Mouse (Mus musculus): ENCODE results near the gene Olfr1051. TPM values are rescaled to one million over a fixed set of nuclear protein-coding genes. Genes with fewer than 3 reads are reported as not detected.

Gene Olfr1051
- not detected in 2 replicates for polyA plus RNA-seq (2012; ENCODE audit: low replicate concordance)

GRCm38 (mm10) chr2:86278988-86279387, at the start of gene Olfr1051:
TSS of gene Olfr1051 (minus strand) at chr2:86279088.

DNA sequence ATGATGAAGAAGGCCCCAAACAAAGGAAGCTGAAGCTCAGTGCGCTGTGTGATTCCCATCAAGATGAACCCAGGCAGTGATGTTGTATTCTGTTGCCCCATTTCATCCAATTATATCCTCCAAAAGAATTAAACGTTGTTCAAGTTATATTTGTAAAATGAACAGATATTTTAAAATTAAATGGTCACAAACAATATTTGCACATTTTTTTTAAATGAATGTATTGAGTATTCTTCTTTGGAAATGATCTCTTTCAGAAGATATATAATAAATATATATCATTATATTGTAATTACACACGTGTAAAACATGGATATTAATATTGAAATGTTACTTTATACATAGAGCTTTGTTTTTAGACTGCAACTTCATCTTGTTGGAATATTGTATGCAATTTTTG, 36.3 kb upstream of the Olfr1051 start, which contains the start of gene Olfr1053:
Gene Olfr1053, minus strand, starts transcription at position 101 of the 400 bp plus-strand sequence.

DNA sequence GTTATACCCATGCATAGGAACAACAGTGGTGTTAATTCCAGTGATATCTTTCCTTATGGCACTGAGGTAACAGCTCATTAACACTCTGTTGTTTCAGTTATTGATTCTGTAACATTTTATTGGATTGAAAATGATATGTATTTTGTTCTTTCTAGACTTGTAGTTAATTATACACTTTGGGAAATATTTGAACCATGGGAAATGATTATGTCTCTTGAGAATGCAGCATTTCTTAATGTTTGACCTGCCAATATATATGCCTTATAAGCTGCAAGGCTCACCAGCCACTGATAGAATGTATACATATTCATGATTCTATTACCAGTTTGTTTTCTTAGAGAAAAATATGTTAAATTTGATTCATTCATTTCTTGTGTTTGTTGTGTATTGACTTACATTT, 13.3 kb upstream of the Olfr1051 start, which contains the start of gene Olfr1052:
Gene Olfr1052, plus strand, starts transcription at position 301 of the 400 bp plus-strand sequence.

DNA sequence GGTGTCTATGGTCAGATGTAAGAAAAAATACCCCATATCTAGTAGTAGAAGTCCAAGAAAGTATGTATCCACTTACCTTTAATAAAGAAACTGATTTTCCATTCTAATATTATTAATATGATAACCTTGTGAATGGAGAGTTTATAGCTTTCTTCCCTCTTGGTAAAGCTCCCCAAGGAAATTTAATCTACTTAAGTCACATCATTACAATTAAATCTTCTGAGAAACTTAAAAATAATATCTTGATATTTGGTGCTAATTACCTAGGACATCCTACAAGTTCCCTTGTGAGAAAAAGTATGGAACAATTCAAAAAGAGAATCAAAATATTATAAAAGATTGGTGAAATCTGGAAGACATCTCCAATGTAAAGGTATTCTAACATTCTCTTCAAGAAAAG, 20.7 kb downstream of the Olfr1051 start, which contains the start of gene Olfr1049:
Gene Olfr1049, minus strand, starts transcription at position 101 of the 400 bp plus-strand sequence.

DNA sequence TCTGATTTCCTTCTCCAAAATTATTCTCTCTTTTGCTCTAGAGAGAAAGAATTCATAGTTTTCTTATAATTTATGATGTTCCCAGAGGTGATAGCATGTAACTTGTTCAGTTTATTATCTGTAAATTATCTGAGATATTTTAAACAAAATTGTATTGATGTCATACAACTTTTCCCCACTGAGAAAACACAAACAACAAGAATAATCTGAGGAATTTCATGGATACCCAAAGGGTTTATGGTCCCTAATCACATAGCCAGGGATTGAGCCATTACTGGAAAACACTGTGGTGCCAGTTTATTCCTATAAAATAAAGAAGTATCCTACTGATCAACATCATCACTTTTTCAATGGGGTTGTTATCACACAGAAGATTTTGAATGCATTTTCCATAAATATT, 38.7 kb downstream of the Olfr1051 start, which contains the start of gene Olfr1048:
Gene Olfr1048, minus strand, starts transcription at position 101 of the 400 bp plus-strand sequence.

GRCm38 (mm10) chr2:86231301-86231700, 47.6 kb downstream of the Olfr1051 start, which contains the start of gene Olfr1047:
TSS of gene Olfr1047 (minus strand) at chr2:86231401.

Other genes starting within 250 kb of the Olfr1051 start
- not detected in 2 replicates for gene Olfr1034, start 233.2 kb downstream of the Olfr1051 start, polyA plus RNA-seq (2012; ENCODE audit: low replicate concordance)
- not detected in 2 replicates for gene Olfr1036, start 205.1 kb downstream of the Olfr1051 start, polyA plus RNA-seq (2012; ENCODE audit: low replicate concordance)
- gene Olfr1037, start 191.7 kb downstream of the Olfr1051 start, polyA plus RNA-seq (2012; ENCODE audit: low replicate concordance), result not detected in 2 replicates
- not detected in 2 replicates for gene Olfr1039, start 143.2 kb downstream of the Olfr1051 start, polyA plus RNA-seq (2012; ENCODE audit: low replicate concordance)
- gene Olfr1040, start 132.4 kb downstream of the Olfr1051 start, polyA plus RNA-seq (2012; ENCODE audit: low replicate concordance), result not detected in 2 replicates
- gene Olfr1042, start 117.2 kb downstream of the Olfr1051 start, polyA plus RNA-seq (2012; ENCODE audit: low replicate concordance), result not detected in 2 replicates
- gene Olfr1043, start 111.6 kb downstream of the Olfr1051 start, polyA plus RNA-seq (2012; ENCODE audit: low replicate concordance), result 0.19 TPM in 1 of 2 replicates, not detected in the other
- not detected in 2 replicates for gene Olfr1044, start 101.3 kb downstream of the Olfr1051 start, polyA plus RNA-seq (2012; ENCODE audit: low replicate concordance)
- gene Olfr52, start 93.4 kb downstream of the Olfr1051 start, polyA plus RNA-seq (2012; ENCODE audit: low replicate concordance), result not detected in 2 replicates
- gene Olfr1045, start 76.1 kb downstream of the Olfr1051 start, polyA plus RNA-seq (2012; ENCODE audit: low replicate concordance), result not detected in 2 replicates
- gene Olfr1046, start 59.8 kb downstream of the Olfr1051 start, polyA plus RNA-seq (2012; ENCODE audit: low replicate concordance), result not detected in 2 replicates
- not detected in 2 replicates for gene Olfr1047, start 47.7 kb downstream of the Olfr1051 start, polyA plus RNA-seq (2012; ENCODE audit: low replicate concordance)
- gene Olfr1048, start 38.8 kb downstream of the Olfr1051 start, polyA plus RNA-seq (2012; ENCODE audit: low replicate concordance), result not detected in 2 replicates
- not detected in 2 replicates for gene Olfr1049, start 20.8 kb downstream of the Olfr1051 start, polyA plus RNA-seq (2012; ENCODE audit: low replicate concordance)
- not detected in 2 replicates for gene Olfr1052, start 13.4 kb upstream of the Olfr1051 start, polyA plus RNA-seq (2012; ENCODE audit: low replicate concordance)
- gene Olfr1053, start 36.2 kb upstream of the Olfr1051 start, polyA plus RNA-seq (2012; ENCODE audit: low replicate concordance), result not detected in 2 replicates
- gene Olfr1054, start 56.3 kb upstream of the Olfr1051 start, polyA plus RNA-seq (2012; ENCODE audit: low replicate concordance), result not detected in 2 replicates
- not detected in 2 replicates for gene Olfr1055, start 71.2 kb upstream of the Olfr1051 start, polyA plus RNA-seq (2012; ENCODE audit: low replicate concordance)
- gene Olfr1056, start 83.4 kb upstream of the Olfr1051 start, polyA plus RNA-seq (2012; ENCODE audit: low replicate concordance), result not detected in 2 replicates
- not detected in 2 replicates for gene Olfr1057, start 99.3 kb upstream of the Olfr1051 start, polyA plus RNA-seq (2012; ENCODE audit: low replicate concordance)
- gene Olfr1058, start 109.5 kb upstream of the Olfr1051 start, polyA plus RNA-seq (2012; ENCODE audit: low replicate concordance), result not detected in 2 replicates
- not detected in 2 replicates for gene Olfr1061, start 135.0 kb upstream of the Olfr1051 start, polyA plus RNA-seq (2012; ENCODE audit: low replicate concordance)
- gene Olfr1062, start 147.7 kb upstream of the Olfr1051 start, polyA plus RNA-seq (2012; ENCODE audit: low replicate concordance), result not detected in 2 replicates
- not detected in 2 replicates for gene Olfr1065, start 171.5 kb upstream of the Olfr1051 start, polyA plus RNA-seq (2012; ENCODE audit: low replicate concordance)
- not detected in 2 replicates for gene Olfr1066, start 177.2 kb upstream of the Olfr1051 start, polyA plus RNA-seq (2012; ENCODE audit: low replicate concordance)
- gene Olfr228, start 208.3 kb upstream of the Olfr1051 start, polyA plus RNA-seq (2012; ENCODE audit: low replicate concordance), result not detected in 2 replicates
- not detected in 2 replicates for gene Olfr1076, start 229.4 kb upstream of the Olfr1051 start, polyA plus RNA-seq (2012; ENCODE audit: low replicate concordance)